Mouse (Mus musculus): ENCODE measurements around the gene Coro6. TPM values are rescaled to one million over a fixed set of nuclear protein-coding genes. Genes with fewer than 3 reads are reported as not detected.
A peak's percentile ranks its signal among the peaks of the same experiment; 100 is the strongest.

Gene Coro6
- total RNA-seq, 2 experiments from 2014 or later: 203 to 217 TPM

DNA sequence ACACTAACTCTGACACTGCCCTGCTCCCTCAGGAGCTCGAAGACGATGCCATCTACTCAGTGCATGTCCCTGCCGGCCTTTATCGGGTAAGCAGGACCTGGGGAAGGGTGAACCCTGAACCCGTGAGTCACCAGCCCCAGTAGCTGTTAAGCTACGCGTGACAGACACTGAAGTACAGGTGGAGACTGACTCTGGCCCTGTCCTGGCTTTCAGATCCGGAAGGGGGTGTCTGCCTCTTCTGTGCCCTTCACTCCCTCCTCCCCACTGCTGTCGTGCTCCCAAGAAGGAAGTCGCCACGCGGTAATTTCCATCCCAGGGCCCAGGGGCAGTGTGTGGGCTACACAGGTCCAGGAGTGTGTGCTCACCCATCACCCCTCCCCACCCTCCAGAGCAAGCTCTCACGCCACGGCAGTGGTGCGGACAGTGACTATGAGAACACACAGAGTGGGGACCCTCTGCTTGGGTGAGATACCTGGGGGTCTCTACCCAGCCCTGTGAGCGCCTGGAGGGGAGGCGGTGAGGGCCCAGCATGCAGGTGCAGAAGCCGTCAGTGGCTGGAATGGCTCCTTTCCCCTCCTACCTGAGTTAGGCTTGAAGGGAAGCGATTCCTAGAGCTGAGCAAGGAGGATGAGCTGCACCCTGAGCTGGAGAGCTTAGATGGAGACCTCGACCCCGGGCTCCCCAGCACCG is 43.2 kb downstream of the Coro6 start:
- intact Hi-C loops (cut with DNase I): loop anchor here (5.0 kb wide), 1 partner anchor 122 kb away; no protein-coding TSS in a partner anchor
- DNase-seq (ENCODE audit: low spot score): no peak

DNA sequence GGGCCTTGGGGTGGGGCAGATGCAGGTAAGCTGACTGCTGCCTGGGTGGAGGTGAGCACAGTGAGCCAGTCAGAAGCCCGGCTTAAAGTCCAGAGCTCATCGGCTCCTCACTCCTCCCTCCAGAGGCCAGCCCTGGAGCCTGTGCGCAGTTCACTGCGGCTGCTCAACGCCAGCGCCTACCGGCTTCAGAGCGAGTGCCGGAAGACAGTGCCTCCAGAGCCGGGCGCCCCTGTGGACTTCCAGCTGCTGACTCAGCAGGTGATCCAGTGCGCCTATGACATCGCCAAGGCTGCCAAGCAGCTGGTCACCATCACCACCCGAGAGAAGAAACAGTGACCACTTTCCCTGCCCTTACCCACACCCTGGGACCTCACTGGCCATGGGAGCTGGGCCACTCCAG is 44.1 kb downstream of the Coro6 start:
- DNase-seq (ENCODE audit: low spot score): peak; percentile 2
- intact Hi-C loops (cut with DNase I): loop anchor here (5.0 kb wide), 1 partner anchor 121 kb away; no protein-coding TSS in a partner anchor

DNA sequence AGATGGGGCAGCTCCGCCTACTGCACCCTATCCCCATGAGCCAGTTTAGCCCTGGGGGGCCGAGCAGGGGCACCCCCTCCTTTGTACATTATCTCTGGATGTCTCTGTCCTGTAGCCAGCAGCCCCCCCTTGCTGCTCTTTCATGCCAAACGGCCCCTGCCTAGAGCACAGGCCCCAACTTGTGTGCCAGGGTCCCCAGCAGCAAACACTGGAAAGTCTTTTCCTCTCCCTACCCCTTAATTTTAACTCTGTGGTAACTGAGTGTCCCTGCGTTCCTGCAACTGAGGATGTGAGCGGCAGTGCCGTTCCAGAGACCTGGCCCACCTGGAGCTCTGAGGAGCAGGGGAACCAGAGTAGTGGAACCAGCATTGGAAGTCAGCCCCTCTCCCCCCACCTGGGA is 44.7 kb downstream of the Coro6 start:
- intact Hi-C loops (cut with DNase I): loop anchor here (5.0 kb wide), 1 partner anchor 120 kb away; no protein-coding TSS in a partner anchor
- peak; percentile 2 for DNase-seq (ENCODE audit: low spot score)

- intact Hi-C loops (cut with DNase I): loop anchor here (5.0 kb wide), 1 partner anchor 120 kb away; no protein-coding TSS in a partner anchor
- DNase-seq (ENCODE audit: low spot score): no peak
These were observed 45.2 kb downstream of the Coro6 start for GRCm38 (mm10) chr11:77507426-77507825.

DNA sequence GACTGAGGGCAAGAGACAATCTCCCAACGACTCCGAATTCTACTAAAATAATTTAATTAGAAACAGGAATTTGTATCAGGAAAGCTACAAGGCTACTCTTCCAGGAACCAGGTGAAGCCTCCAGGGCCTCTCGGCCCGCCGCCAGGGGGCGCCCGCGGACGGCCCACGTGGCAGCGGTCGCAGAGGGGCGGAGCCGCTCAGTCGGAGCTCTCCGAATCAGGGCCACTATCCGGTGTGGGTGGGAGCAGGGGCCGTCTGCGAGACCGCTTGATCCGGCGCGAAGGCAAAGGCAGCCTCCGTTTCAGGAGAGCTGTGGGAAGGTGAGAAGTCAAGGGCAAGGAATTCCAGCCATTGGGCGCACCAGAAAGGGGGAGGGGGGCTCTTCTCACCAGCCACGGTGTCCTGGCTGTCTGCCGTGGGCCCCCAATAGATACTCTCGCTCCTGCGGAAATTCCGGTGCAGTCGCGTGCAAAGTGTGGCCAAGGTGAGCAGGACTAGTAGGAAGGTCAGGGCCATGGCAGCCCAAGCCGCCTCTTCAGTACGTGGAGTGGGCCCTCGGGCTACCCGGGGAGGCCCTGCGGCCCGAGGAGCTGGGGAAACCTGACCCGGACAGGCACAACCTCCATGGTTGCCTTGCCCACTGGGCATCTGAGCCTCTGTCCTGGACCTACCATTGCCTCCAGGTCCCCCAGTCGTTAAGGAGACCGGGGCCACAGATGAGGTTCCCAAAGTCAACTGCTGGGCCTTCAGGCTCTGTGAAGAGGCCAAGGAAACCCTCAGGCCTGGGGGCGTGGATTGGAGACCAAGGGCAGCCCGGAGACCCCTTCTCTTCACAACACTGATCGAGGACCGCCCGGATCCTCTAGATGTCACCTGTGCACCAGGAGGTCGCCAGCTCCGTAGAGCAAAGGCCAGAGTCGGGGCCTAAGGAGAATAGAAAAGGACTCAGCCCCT is 46.1 kb downstream of the Coro6 start:
- intact Hi-C loops (cut with DNase I): loop anchor here (5.0 kb wide), 1 partner anchor 119 kb away; no protein-coding TSS in a partner anchor
- DNase-seq (ENCODE audit: low spot score): peak; percentile 67

DNA sequence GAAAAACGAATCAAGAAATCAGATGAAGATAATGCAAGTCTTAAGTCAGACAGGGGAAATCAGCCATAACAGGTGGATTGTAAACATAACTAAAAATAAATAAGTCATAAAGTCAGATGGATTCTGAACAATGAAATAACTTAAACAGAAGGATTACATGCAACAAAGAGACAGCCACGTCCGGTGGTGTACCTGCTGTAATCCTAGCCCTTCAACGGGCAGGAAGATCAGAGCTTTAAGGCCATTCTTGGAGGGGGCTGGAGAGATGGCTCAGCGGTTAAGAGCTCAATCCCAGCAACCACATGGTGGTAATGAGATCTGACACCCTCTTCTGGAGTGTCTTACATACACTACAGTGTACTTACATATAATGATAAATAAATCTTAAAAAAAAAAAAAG is 49.1 kb downstream of the Coro6 start:
- intact Hi-C loops (cut with DNase I): loop anchor here (10.0 kb wide), 1 partner anchor 93 kb away; the partner anchor contains the start of gene Taok1

GRCm38 (mm10) chr11:77512891-77513810 is 50.9 kb downstream of the Coro6 start:
- intact Hi-C loops (cut with DNase I): loop anchor here (10.0 kb wide), 1 partner anchor 92 kb away; the partner anchor contains the start of gene Taok1
- DNase-seq (ENCODE audit: low spot score): peak; percentile 81

More for the DNA sequence above, 49.1 kb downstream of the Coro6 start:
- no peak for DNase-seq (ENCODE audit: low spot score)

DNA sequence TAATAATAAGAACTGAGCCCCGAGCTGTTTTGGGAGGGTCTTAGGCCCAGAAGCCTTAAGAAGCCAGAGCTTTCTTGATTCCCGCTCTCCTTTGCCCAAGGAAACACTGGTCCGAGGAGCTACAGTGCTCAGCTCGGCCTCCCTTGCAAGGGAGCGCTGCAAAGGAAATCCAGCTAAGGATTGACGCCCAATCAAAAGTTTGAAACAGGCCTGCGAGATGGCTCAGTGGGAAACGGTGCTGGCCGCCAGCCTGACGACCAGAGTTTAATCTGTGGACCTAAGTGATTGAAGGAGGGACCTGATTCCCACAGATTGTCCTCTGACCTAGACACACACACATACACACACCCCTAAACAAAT is 51.6 kb downstream of the Coro6 start:
- peak; percentile 1 for DNase-seq (ENCODE audit: low spot score)
- intact Hi-C loops (cut with DNase I): loop anchor here (10.0 kb wide), 1 partner anchor 91 kb away; the partner anchor contains the start of gene Taok1

DNA sequence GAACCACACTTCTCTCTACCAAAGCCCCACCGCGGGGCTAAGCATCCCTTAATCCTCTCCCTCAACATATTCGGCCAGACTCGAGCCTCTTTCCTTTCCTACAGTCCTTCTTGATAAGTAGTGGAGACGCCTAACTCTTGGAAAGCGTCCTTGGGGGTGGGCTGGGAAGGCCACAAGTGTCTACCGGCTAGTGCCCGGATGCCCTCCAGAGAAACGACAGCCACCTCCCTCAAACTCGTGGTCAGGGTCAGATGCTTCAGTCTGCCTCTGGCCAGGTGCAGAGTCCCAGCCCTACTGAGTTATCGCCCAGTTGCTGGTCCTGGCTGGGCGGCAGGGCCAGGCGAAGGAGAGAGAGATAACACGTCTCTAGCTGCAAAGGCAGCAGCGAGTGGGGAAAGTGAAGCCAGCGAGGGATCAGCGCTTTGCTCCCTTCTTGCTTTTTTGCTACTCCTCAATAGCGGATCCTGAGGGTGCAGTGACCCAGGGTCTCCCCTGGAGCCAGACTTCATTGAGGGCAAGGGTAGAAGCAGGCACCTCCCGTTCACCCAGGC is 52.1 kb downstream of the Coro6 start:
- intact Hi-C loops (cut with DNase I): loop anchor here (10.0 kb wide), 1 partner anchor 90 kb away; the partner anchor contains the start of gene Taok1
- DNase-seq (ENCODE audit: low spot score): no peak

DNA sequence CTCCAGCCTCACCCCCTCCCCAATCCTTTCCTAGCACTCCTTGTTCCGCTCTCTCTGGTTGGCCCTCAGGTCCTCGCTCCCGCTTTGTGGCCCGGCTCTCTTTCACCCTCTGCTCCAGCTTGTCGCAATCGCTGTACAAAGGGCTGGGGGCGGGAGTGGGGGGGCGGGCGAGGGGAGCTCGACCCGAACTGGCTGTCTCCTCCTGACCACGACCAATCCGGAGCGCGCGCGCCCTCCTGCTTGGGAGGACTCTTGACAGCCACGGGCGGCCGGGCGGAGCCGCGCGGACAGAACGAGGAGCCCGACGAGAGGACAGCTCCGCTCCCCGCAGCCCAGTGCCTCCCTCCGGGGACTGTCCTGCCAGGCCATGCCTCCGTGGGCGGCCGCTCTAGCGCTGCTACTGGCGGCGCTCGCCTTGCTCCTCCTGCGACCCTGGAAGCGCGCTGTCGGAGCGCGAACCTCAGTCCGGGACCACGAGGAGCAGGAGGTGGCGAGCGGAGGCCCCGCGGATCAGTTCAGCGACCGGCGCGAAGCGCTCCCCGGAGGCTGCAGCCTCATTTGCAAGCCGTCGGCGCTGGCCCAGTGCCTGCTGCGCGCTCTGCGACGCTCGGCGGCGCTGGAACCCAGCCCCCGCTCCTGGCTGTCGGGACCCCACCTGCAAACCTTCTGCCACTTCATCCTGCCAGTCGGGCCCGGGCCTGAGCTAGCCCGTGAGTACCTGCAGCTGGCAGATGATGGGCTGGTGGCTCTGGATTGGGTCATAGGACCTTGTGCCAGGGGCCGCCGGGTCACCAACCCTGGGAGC is 52.8 kb downstream of the Coro6 start, which contains the start of gene Abhd15:
TSS of gene Abhd15 (plus strand) at position 290 of the 805 bp plus-strand sequence.
- peak; percentile 80 for DNase-seq (ENCODE audit: low spot score)
- intact Hi-C loops (cut with DNase I): loop anchor here (10.0 kb wide), 1 partner anchor 90 kb away; the partner anchor contains the start of gene Taok1

DNA sequence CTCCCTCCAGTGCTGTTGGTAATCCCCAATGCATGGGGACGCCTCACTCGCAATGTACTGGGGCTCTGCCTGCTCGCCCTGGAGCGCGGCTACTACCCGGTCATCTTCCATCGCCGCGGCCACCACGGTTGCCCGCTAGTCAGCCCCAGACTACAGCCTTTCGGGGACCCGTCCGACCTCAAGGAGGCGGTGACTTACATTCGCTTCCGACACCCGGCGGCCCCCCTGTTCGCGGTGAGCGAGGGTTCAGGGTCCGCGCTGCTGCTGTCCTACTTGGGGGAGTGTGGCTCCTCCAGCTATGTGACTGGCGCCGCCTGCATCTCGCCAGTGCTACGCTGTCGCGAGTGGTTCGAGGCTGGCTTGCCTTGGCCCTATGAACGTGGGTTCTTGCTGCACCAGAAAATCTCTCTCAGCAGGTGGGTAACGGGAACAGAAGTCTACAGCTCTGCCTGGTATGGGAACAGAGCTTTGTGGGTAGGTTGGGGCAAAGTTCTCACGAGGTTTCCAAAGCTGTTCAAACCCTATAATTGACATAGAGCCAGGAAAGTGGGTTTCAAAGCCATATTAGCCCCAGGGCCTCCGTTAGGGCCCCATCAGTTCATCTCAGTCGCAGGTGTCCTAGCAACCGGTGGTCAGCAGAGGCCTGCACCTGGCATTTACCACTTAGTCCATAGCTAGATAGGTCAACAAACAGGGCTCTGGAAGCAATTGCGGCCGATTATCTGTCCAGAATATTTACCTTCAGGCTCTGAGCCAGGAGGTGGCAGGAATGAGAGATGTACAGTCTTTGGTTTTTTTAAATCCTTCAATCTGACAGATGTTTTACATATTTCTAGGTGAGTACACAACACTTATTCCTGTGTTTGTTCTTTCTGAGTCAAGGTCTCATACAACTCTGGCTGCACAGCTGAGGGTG is 53.7 kb downstream of the Coro6 start, which contains the start of gene Trp53i13:
TSS of gene Trp53i13 (minus strand) at position 344 of the 916 bp plus-strand sequence.
- DNase-seq (ENCODE audit: low spot score): peak; percentile 9
- intact Hi-C loops (cut with DNase I): loop anchor here (10.0 kb wide), 1 partner anchor 89 kb away; the partner anchor contains the start of gene Taok1

GRCm38 (mm10) chr11:77516553-77517425 is 54.6 kb downstream of the Coro6 start:
- no peak for DNase-seq (ENCODE audit: low spot score)
- intact Hi-C loops (cut with DNase I): loop anchor here (10.0 kb wide), 1 partner anchor 88 kb away; the partner anchor contains the start of gene Taok1

- no peak for DNase-seq (ENCODE audit: low spot score)
- intact Hi-C loops (cut with DNase I): loop anchor here (10.0 kb wide), 1 partner anchor 87 kb away; the partner anchor contains the start of gene Taok1
These were observed 56.0 kb downstream of the Coro6 start for GRCm38 (mm10) chr11:77518051-77518798.

GRCm38 (mm10) chr11:77519043-77519442 is 56.8 kb downstream of the Coro6 start, which contains the start of gene Gm10392:
Gm10392 (minus strand) TSS chr11:77519198.
- peak; percentile 21 for DNase-seq (ENCODE audit: low spot score)
- intact Hi-C loops (cut with DNase I): loop anchor here (10.0 kb wide), 1 partner anchor 86 kb away; the partner anchor contains the start of gene Taok1
